Mouse (Mus musculus) T-helper 2 cell (primary cell): Measurements from ENCODE around the gene Arhgap24.

Experiments
- in situ Hi-C: fragments of 300-600 bp; cut with MboI, MseI; formaldehyde crosslinking; loops from one replicate; pipeline ENCODE4 v1.15.1; 2025; ENCODE audit warnings: high pct_unique_total_duplicates

Arhgap24 gene

DNA sequence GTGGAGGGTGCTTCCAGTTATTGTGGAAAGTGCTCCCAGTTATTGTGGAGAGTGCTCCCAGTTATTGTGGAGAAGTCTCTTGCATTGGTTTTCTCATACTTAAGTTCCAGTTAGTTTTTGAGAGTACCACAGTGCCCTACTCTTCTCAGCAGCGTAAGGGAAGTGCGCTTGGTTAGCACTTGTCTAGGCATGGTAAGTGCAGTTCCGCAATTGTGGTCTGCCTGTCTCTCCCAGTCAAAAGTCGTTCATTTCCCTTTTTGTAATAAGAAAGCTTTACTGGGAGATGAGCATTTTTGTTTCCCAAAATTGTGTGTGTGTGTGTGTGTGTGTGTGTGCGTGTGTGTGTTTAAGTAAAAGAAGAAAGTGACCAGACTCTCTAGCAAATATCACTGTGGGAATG is 17.6 kb downstream of the Arhgap24 start:
- in situ Hi-C loops = no loop called here

DNA sequence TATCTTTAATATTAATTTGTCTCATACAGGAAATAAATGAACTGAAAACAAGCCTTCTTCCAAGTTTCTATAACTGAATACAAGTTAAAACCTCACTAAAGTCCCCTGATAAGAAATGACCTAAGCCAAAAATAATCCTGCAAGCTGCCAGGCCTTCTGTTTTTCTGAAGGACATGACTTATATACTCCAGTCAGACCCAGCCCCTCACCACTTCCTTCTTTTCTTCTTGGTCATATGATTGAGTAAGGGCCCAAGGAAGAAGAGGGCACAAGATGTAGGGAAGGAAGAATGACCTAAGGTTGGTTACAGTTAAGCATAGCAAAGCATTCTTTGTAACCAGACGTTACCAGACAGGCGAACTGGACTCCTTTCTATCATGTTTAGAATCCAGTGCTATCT is 21.1 kb downstream of the Arhgap24 start:
- in situ Hi-C loops = no loop called here

DNA sequence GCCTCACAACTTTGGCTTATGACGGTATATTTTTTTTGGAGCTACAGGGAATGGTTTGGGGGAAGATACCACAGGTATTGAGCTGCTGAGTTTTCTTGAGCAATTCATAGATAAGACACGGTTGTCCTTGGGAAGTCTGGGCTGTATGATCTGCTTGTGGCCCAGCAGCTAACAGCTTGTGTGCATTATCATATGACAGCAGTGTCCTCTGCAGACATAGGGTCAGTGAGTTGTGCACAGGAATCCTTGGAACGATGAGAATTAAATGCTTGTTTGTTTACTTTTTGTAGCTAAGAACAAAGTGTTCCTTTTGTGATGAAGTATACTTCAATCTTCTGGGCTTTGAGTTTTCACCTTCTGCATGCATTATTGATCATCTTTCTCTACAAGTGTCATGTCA is 21.9 kb downstream of the Arhgap24 start:
- in situ Hi-C loops = no loop called here

DNA sequence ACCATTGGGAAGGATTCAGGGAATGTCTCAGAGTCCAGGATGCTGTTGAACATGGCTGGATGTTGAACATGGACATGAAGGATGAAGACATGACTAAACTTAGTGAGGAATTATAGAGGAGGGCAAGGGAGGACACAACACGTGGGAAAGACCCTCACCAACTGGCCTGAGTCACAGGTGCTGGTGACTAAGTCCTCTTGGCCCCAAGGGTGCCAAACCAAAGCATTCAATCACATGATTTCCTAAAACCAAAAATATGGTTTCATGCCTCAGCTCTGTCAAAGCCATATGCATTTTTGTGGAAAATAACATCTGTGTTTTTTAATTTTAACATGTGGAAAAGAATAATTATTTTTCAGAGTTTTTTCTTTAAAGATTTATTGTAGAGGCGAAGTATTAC is 22.7 kb downstream of the Arhgap24 start:
- in situ Hi-C loops = no loop called here

DNA sequence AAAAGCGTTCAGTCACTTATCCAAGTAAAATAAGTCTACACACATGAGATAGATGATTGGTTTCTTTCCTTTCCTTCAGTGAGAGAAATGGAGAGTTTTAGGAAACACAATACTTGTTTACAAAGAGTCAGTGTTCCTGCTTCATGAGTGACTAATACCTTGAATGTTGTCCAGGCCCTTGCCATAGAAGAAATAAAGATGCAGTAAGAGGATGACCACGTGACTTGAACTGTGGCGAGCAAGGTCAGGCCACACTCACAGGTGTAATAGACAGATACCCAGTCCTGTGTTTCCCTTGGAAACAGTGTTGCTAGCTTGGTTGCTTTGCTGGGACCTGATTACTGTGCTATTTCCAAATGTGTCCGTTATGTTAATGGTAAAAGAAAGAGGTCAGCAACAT is 23.4 kb downstream of the Arhgap24 start:
- in situ Hi-C loops = no loop called here

DNA sequence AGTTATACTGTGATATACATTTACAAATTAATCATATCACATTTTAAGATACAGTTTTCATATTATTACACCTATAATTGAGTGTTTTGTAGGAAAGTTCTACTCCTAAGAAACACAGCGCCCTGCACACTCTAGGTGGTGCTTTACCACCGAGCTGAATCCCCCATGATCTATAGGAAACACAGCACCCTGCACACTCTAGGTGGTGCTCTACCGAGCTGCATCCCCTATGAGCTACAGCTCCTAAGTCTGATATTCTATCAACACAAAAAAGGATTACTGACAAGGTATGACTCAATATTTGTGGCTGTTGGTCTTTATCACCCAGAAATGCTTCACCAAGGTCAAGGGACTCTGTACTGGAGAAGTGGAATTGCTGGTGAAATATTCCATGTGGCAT is 27.0 kb downstream of the Arhgap24 start:
- in situ Hi-C loops = no loop called here

DNA sequence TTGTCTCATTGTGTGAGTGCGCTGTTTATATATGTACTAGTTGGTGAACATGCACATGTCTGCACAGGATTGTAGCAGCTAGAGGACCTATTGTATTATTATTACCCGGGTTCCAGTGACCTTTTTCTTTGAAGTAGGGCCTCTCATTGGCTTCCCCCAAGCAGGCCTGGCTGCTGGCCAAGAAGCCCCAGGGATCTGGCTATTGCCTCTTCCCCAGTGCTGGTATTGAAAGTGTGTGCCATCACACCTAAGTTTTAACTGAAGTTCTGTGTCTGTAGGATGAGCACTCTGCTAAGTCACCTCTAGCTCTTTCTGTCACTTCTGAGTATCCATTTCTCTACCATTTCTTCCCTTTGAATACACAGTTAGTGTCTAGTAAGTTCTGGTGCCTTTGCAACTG is 28.2 kb downstream of the Arhgap24 start:
- in situ Hi-C loops = no loop called here

DNA sequence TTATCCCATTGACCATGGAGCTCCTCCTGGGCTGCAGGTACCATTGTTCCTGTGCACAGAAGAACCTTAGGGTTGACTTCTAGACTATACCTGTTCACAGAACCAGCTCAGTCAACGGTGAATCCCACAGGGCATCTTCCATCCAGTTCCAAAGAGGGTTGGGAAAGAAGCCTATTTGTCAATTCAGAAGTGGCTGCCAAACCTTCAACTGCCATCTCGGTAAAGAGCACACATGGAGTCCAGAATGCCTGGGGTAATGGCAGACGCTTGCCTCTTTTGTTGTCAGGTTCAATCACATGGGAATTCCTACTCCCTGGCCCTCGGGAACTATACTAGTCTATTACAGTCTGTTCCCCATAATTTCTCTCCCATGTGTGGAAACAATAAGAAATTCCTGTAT is 30.5 kb downstream of the Arhgap24 start:
- in situ Hi-C loops = no loop called here

DNA sequence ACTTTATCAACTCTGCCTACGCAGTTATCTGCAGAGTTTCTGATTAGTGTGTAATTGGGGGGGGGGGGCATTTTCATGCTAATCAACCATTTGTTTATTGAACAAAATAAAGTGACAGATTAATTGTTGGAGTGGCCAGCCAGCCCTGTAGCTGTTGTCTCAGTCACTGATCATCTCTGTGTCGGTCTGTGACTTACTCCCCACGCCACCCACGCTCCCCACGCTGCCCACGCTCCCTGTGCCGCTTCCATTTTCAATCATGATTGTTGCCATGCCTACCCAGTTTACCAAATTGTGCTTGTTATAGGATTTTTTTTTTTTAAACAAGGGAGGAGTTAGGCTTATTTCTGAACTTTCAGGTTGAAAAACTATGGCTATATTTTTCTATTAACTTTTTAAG is 34.3 kb downstream of the Arhgap24 start:
- in situ Hi-C loops = no loop called here

DNA sequence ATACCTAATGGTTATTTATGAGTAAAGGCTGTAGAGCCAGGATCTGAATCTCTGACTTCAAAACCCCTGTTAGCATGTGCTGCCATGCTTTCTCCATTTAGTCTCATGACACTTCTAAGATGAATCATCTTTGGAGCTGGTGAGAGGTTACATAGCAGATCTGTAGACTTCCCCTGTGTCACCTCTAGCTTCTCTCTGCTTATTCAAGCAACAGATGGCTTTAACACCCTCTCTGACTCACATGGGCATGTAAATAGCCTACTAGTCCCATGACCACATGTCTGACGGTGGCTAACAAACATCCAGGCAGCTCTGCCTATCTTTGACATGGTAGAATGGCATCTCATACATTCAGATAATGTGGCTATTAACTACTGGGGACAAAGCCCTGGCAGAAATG is 39.3 kb downstream of the Arhgap24 start:
- in situ Hi-C loops = no loop called here

DNA sequence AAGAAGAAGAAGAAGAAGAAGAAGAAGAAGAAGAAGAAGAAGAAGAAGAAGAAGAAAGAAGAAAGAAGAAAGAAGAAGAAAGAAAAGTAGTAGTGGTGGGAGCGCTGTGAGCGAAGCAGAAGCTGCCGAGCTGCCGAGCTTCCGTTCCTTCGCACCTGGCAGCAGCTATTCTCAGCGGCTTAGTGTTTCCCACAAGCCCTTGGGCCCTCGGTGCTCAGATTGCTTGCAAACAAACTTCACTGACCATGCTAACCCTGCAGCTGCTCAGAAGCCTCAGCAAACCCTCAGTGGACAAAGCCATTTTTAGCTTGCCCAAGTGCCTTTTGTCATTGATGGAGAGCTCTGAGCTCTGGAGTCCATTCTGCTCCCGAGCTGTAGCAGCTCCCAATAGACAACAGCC is 54.1 kb downstream of the Arhgap24 start:
- in situ Hi-C loops = loop anchor here (5.0 kb wide), 1 partner anchor 97 kb away; no protein-coding TSS in a partner anchor

DNA sequence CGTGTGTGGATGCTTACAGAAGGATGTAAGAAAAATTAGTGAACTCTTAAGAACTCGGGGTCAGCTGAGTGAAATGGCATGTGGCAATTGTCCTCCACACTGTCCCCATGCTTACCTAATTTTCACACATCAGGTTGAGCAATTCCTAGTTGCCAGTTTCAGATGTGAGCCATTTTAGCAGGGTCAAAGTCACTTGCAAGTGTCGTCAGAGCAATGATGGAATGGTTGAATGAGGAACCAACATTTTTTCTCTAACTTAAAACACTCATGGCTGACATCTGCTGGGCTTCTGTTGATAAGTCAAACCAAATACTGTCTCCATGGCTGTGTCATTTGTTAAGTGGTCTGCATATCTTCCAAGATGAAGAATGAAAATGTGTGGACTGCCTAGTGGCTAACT is 56.6 kb downstream of the Arhgap24 start:
- in situ Hi-C loops = loop anchor here (5.0 kb wide), 1 partner anchor 94 kb away; no protein-coding TSS in a partner anchor

DNA sequence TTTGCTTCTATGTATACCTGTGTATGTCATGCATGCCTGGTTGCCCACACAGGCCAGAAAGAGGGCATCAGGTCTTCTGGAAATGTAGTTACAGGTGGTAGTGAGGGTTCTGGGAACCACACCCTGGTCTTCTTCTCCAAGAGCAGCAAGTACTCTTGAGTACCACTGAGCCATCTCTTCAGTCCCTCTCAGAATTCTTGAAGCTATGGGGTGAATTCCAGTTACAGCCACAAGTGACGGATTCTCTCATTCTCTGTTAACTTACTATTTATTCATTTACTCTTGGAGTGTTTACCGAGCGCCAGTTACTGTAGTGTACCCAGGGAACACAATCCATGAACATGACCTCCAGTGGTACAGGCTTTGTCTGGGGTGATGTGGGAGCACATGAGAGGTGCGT is 65.1 kb downstream of the Arhgap24 start:
- in situ Hi-C loops = no loop called here

DNA sequence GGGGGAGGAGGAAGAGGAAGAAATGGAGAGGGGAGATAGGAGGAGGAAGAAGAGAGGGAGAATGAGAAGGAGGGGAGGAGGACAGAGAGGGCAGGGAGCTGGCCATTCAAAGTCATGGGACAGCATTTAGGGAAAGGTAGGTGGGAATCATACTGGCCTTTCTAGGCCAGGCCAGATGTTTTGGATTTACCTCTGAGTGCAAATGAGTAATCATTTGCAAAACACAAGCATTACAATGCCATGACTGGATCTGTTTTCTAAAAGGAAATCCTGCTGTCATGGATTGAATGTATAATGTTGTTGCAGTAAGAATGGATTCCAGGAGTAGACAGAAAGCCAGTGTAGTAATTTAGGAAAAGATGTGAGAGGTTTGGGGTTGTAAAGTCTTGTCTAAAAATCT is 66.6 kb downstream of the Arhgap24 start:
- in situ Hi-C loops = no loop called here

DNA sequence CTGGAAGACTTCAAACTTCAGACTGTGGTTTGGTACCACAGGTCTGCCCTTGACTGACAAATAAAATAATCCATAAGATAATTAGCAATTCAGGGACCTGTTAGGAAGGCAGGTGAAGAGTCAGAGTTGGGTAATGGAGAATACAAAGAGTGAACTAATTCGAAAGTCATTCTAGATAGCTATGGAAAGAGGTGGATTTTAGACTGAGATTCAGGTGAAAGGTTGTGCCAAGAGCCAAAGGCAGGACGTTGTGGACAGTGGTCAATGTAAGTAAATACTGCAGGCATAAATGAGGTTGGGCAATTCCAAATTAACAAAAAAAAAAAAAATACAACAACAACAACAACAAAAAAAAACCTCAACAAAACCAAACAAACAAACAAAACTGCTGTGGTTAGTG is 67.2 kb downstream of the Arhgap24 start:
- in situ Hi-C loops = no loop called here

DNA sequence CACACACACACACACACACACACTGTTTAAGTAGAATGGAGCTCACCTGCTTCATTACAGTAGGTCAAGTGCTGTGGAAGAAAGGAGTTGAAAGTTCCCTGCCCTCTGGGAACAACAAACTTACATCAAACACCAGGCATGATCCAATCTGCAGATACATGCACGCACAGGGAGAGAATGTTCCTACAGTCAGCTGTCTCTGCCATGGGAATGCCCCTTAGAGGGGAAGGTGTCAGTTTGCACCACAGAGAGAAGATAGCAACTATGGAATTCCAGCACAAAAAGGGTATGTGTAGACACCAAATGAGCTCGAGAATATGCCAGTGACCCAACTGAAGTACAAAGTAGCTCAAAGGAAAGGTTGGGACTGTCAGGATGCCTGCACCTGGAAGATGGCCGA is 69.0 kb downstream of the Arhgap24 start:
- in situ Hi-C loops = no loop called here

DNA sequence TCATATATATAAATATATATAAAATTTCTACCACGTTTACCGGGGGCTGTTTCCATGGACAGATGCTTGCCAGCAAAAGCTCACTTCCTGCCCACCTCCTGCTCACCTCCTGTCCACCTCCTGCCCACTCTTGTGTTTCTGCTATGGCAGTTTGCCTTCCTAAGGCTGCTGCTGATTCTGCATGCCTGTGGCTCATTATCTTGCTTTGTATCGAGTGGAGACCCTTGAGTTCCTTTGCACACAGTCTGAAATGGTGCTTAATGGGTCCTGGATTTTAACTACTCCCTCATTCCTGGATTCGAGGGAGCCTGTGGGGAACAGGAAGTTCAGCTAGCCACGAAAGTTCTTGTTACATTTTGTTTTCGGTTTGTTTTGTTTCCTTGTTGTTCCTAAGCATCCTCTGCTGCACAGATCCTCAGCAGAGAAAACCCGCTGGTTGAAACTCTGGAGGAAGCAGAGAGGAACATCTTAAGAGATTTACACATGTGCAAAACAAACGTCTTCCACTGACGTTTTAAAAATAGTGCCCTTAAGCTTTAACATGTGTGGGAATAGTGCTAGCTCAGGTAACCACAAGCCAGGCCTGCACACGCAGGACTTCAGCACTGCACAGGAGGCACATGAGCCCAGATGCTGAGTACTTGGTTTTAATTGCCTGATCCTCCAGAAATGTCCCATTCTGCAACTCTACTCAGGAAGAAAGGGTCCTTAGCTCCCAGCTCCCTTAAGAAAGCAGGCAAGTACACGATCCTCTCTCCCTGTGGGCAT is 69.9 kb downstream of the Arhgap24 start:
- in situ Hi-C loops = no loop called here

DNA sequence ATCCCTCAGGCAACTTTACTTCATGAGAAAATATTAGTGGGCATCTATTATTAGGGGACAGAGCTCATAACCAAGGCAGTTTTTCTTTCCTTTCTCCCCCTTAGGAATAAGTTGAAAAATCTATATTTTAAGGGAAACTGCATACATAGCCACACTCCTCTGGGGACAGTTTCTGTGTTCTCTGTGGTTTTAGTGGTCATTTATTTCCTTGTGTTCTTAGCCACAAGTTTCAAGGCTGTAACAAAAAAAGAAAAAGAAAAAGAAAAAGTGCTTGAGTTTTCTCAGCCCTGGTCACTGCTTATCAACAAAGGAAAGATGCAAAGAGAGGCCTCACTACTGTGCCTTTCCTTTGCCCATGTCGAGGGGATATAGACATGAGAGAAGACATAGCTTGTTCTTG is 71.3 kb downstream of the Arhgap24 start:
- in situ Hi-C loops = no loop called here

DNA sequence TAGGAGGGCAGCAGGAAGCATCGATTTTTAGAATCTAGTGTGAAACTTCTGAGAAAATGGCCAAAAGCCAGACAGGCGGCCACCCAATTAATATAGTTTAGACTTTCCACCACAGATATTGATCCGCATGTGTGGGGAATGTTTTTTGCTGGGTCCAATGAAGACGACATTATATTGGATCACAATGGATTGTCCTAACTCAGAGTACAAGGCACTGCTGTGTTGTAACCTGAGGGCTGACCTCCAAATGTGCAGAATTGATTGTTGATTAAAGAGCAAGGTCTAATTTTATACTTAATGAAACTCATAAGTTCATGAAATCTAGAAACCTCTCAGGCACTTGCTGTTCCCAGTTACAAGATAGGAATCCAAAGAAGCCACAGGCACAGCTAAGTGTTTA is 74.8 kb downstream of the Arhgap24 start:
- in situ Hi-C loops = no loop called here

DNA sequence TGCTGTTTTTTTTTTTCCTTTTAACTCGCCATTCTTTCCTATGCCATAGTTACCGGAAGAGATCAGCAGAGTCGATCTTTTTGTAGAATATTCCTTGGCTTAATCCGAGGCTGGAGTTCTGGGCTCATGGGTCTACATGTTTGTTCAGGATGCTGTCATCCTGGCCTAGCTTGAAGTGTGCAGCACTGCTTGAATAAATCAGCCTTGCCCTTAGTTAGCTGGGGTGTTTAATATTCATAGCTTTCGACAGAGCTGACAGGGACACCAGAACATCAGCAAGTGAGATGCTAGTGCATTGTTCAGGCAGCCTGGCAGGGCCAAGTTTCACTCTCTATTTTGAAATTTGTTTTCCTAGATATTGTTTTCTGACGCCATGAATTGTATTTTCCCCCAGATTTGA is 79.1 kb downstream of the Arhgap24 start:
- in situ Hi-C loops = no loop called here

DNA sequence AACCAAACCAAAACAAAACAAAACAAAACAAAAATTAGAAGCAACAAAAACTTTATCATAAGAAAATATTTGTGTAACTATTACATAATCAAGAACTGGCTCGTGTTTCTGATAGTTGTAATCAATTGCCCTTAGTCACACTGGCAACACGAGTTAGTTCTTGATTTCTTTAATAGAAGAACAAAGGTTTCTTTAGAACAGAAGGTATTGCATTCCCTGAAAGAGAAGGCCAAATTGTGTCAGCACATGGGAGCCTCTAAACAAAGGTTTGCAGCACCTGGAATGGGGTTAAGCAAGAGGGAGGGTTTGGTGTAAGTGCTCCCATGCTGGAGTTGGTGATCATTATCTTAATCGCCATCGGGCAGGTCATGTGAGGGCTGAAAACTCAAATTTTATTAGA is 82.8 kb downstream of the Arhgap24 start:
- in situ Hi-C loops = no loop called here

DNA sequence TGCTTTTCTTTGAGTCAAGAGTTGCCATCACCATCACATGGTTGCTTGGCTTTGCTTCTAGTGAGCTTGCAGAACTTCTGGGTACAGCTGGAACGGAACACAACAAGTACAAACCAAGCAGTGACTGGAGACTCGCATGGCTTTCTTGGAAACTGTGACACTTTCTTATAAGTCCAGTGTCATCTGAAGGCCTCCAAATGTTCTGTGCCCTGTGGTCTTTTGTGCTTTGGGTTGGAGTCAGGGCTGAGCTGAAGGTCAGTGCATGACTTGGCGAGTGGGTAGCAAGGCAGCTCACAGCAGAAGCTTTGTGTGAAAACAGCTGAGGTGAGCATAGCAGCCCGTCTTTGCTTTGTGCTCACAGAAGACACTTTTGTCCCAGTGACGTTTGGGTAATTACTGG is 87.6 kb downstream of the Arhgap24 start:
- in situ Hi-C loops = no loop called here

DNA sequence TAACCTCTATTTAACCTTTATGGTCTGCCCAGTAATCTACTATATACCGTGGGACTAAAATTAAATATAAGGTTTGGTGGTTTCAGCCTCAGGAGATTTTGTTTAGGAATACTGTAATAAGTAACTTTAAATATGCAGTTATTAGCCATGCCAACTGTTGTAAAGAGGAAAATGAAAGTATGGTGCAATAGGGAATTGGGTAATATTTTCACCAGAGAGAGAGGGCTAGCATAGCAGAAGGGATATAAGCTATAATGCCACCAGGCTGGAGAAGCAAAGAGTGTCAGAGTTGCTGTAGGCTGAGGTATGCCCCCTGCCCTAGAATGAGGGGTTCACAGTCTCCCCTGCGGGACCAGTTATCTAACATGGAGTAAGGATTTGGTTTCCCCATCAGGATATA is 90.3 kb downstream of the Arhgap24 start:
- in situ Hi-C loops = no loop called here

DNA sequence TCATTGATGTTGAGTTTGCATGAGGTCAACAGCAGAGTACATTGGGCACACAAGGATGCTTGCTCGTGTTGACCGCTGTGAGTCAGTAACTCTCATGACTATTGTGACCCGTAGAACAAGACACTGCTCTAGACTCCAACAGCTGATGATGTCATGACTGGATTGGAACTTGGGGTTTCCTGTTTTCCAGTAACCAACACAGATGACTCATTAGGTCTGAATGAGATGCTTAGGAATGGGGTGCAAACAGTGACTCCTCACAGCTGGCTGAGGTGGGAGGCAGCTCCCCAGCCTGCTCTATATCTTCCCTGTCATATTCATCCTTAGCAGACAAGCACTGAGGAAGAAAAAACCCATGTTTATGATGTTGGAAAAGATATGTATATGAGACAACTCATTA is 95.6 kb downstream of the Arhgap24 start:
- in situ Hi-C loops = no loop called here
